Mouse (Mus musculus): ENCODE measurements at regions not wholly inside any gene's neighbourhood (a gene's known extent, or its start where the extent isn't known, plus 50 kb on each side); places are given as distances from the start of the nearest gene placed in this dataset.
"Not testable (repeated sequence)": the region's sequence is repeated elsewhere in the genome, so short reads cannot be mapped to it uniquely, and the experiment has no call there.

DNA sequence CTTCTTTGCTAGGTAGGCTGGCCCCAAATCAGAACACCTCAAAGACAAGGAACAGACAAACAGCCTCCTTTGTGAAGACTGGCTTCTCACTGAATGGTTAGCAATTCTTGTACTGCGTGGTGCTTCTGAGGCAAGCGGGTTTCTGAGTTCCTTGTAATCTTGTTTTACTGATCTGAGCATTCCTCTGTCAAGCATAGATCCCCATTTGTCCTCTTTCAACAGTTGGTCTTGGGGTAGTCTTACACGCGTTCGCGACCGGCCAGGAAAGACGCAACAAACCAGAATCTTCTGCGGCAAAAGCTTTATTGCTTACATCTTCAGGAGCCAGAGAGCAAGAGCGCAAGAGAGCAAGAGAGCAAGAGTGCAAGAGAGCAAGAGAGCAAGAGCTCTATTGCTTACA is 57.7 kb upstream of the Zfp366 start:
- TF ChIP-seq EP300, CTCF (IDR thresholded peaks at IDR 0.05): not testable (repeated sequence)

Data from lung, postnatal 0 days (tissue).